Mouse (Mus musculus) urinary bladder, adult 2 months (tissue): ENCODE results near the gene 2310011J03Rik. TPM values are rescaled to one million over a fixed set of nuclear protein-coding genes. Genes with fewer than 3 reads are reported as not detected.
"Not testable (repeated sequence)": the region's sequence is repeated elsewhere in the genome, so short reads cannot be mapped to it uniquely, and the experiment has no call there.

Experiments
- DNase-seq: peaks from one replicate; pipeline ENCODE4 v3.0.0; 2022; ENCODE audit warnings: low spot score
- polyA plus RNA-seq: library from polyadenylated mRNA; depleted of rRNA; stranded (reverse); fragments of >200 nt; gene quantifications from 2 replicates; pipeline ENCODE4 v1.2.3, GENCODE M21; 2012; rRNA removed

The 2310011J03Rik gene
- polyA plus RNA-seq: 41.8 and 45.6 TPM in 2 replicates

DNA sequence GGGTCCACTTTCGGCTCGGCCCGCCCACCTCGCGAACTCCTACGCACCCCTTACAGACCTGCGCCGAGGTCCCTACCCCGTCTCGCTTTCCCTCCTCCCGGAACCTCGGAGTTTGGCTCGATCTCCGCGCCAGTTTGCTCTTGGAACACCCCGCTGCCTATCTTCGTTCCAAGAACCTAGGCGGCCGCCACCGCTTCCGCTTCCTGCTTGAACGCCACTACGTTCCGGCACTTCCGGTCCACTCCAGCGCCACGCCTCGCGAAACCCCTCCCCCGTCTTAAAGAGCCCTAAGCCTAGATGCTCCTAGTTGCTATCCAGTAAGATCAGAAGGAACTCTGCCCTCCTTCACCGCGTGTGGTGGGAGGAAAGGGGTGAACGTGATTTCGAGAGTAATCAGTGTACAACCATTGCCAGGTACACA is at the start of gene 2310011J03Rik:
Gene 2310011J03Rik (minus strand): TSS at position 198 of the 421 bp plus-strand sequence.
- DNase-seq: peak; percentile 73

- DNase-seq: no peak
These were observed 48.1 kb upstream of the 2310011J03Rik start for GRCm38 (mm10) chr10:80368392-80368791.

GRCm38 (mm10) chr10:80367954-80368353 is 47.6 kb upstream of the 2310011J03Rik start:
- DNase-seq: no peak

GRCm38 (mm10) chr10:80365736-80366135 is 45.4 kb upstream of the 2310011J03Rik start:
- no peak for DNase-seq

- DNase-seq: no peak
These were observed 43.4 kb upstream of the 2310011J03Rik start for GRCm38 (mm10) chr10:80363734-80364133.

DNA sequence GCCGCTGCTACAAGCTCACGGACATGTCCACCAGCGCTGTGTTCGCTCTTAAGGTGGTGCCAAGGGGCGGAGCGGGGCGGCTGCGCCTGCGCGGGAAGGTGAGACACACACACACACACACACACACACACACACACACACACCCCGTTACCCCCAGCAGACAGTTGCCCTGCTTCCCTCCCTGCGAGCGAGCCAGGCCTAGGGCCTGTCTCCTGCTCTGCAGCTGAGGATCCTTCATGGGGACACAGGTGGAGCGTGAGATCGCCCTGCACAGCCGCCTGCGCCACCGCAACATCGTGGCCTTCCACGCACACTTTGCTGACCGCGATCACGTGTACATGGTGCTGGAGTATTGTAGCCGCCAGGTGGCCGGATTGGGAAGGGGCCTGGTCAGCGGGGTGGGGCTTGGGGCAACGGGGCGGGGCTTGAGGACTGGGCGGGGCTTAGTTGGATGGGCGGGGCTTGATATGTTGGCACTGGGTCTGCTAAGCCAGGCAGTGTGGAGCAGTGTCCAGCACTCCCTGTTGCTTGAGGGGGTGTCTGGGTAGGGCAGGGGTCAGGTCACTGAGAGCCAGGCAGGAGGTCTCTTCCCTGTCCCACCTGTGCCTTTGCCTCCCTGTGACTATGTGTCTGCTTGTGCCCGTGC is 37.8 kb upstream of the 2310011J03Rik start:
- no peak for DNase-seq

DNA sequence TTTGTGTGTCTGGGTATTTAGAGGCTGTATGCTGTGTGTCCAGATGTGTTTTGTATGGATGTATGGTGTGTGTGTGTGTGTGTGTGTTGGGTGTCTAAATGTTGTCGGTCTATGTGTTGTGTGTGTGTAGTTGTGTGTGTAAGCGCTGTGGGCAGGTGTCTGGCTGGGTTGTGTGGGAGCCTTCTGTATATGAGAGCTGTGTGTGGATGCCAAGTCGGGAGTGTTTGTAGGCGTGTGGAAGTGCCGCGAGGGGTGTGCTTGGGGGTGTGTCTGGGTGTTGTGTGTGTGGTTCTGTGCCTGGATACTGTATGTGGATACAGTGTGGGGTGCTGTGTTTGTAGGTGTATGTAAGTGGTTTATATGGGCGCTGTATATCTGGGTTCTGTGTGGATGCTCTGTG is 37.0 kb upstream of the 2310011J03Rik start:
- no peak for DNase-seq

- DNase-seq: no peak
These were observed 36.4 kb upstream of the 2310011J03Rik start for GRCm38 (mm10) chr10:80356737-80357136.

GRCm38 (mm10) chr10:80356001-80356682 is 35.8 kb upstream of the 2310011J03Rik start, which contains the start of gene Plk5:
TSS of gene Plk5 (plus strand) at chr10:80356459.
- no peak for DNase-seq

DNA sequence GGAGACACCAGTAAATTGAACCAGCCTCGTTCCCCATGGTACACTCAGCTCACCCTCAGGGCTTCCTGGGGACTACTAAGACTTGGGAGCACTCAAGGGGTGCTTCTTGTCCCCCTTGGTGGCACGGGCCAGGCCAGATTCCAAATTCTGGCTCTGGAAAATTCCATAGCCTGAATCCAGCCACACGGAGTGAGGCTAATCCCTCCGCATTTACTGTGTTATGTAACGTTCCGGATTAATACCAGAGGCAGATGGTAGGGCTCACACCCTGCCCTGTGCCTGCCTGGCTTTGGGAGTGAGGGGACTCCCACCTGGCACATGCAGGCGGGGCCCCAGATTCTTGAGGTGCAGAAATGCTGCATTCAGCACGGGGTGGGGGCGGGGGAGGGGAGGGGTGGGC is 35.1 kb upstream of the 2310011J03Rik start:
- no peak for DNase-seq

DNA sequence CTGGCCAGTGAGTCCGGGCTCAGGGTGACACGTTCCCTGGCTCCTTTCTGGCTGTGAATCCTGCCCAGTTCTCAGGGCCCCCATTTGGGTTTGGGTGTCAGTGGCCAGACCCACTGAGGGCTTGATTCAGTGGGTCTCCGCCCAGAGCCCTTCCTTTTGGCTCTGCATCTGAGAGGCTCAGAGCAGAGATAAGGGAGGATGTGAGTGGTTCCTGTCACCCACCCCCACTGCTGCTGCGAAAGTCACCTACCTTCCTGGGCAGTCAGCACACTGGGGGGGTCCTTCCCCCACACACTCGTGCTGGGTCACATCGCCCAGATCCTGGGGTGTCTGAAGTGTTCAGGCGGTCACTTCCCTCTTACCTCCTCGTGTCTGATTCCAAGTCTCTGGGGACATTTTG is 32.4 kb upstream of the 2310011J03Rik start:
- no peak for DNase-seq

DNA sequence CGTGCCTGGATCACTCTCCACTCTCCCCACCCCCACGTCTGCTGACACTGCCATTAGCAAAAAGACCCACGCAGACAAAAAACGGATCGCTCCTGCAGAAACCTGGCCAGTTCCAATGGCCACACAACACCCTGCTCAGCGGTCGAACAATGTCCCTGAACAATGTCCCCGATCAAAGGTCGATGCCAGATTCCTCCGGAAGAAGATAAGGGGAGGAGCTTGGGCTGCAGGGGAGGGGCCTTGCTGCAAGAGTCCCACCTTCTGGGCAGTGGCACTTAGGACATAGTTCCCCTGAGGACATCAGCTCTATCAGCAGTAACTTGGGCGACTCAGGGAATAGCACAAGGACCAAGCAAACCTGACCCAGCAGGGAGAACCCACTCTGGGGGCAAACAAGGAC is 31.6 kb upstream of the 2310011J03Rik start:
- no peak for DNase-seq

DNA sequence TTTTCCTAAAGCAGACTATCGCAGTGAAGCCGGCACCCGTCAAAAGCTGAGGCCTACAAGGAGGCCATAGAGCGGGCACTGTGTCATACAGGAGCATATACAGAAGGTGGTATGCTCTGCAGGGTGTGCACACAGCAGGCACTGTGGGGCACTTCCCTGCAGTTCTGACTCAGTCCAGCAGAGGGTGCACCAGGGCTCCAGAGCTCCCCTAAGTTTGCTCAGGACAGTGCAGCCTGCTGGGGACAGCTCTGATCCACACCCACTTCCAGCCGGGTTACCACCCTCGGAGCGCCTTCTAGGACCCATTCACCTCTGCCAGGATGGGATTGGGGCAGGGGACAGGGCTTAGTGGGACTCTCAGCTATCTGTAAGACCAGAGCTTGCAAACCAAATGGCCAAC is 30.0 kb upstream of the 2310011J03Rik start:
- peak; percentile 85 for DNase-seq

DNA sequence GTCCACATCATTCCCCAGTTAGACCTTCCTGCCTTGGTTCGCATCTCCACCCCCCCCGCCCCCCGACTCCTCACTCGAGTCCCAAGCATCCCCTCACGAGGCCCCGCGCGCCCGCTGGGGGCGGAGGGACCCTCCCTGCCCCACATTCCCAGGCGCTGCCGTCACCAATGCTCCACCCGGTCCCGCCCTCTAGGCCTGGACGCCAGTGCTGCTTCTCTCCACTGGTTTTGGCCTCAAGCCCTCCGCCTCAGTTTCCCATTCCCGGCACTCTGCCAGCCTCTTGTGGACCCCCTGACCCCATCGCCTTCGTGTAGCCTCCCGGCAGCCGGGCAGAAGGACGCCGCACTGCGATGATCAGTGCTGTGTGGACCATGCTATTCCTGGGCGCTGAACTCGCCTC is 28.6 kb upstream of the 2310011J03Rik start:
- DNase-seq: no peak

DNA sequence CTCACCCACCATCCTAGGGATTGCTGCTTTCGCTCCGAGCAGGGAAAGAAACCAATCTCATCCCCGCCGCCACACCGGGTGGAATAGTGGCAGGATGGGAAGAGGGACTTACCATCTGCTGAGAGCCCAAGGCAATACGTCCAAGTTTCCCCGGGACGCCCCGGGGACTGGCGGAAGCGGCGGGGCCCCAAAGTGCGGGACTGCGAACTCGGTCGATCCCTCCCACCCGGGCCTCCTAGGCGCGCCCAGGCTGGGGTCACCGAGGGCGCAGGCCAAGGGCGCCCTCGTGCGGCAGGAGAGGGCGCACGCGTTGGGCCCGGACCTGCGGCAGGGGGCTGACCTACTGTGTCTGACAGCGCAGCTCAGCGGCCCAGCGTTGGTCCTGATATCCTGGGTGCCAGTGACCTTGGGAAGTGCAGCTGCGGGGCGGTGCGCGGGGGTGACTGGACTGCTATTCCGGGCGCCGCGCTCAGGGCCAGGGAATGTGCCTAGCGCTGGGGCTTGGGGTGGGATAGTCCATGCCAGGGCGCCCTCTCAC is 28.0 kb upstream of the 2310011J03Rik start, which contains the start of gene Adamtsl5:
Gene Adamtsl5 (minus strand): TSS at position 169 of the 538 bp plus-strand sequence.
- peak; percentile 72 for DNase-seq

GRCm38 (mm10) chr10:80347514-80347967 is 27.2 kb upstream of the 2310011J03Rik start:
- DNase-seq: no peak

DNA sequence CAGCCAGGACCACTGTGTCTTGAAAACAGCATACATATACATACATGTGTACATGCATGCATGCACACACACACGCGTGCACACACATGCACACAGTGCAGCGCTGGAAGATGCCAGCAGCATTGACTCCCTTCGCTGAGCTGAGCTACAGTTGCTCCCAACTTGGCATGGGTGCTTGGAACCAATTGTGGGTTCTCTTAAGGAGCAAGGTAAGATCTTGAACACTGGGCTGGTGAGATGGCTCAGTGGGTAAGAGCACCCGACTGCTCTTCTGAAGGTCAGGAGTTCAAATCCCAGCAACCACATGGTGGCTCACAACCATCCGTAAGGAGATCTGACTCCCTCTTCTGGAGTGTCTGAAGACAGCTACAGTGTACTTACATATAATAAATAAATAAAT is 25.6 kb upstream of the 2310011J03Rik start:
- DNase-seq: not testable (repeated sequence)

DNA sequence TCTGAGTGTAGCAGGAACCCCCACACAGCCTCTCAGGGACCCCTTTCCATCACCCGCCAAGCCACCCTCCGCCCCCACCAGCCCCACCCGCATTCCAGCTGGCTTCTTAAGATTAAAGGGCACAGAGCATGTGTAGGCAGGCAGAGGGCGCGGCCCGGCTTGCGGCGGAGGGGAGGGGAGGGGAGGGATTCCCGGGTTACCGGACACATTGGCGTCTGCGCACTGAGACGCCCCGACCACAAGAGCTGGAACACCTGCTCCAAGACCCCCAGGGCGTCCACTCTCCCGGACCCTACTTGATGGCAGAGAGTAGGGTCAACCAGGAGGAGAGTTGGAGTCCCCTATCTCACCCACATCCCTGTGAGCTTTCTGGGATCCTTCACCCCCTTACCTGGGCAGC is 24.8 kb upstream of the 2310011J03Rik start:
- DNase-seq: peak; percentile 53

DNA sequence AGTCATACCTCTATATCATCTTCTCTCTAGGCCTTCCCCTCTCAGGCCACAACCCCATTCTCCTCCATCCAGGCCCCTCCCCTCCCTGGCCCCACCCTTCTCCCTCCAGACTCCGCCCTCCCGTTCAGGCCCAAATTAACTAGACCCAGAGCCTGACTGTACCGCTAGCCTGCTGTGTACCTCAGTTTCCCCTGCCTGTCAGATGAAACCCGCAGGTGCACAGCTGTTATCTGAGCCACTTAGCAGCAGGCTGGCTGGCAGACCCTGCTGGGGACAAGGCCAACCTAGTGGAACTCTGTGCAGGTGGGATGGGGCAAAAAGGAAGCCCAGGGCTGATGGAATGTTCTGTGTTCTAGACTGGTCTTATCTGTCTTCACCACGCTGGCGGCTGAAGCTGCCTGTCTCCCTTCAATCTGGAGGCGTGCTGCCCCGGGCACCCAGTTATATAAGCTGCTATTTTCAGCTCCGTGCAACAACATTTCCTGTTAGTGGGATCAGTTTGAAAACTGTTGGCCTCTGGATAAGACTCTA is 23.9 kb upstream of the 2310011J03Rik start:
- no peak for DNase-seq

DNA sequence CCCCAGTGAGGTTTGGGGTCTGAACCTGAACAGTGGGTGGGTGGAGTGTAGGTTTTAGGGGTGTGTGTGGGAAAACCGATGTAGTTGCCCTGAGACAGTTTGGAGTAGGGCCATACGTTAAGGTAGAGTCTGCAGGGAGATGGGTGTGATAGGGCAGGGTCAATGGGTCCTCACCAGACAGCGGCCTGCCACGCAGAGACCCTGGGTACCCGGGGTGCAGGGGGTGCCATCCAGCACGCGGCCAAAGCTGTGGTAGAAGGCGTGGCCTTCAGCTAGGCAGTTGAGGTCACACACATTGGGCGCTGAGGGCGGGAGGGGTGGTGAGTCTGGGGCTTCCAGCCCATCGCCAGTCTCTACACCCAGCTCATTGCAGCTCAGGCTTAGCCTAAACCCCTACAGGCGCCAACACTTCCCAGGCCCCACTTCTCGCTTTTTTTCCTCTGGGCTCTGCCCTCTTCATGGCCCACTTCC is 23.1 kb upstream of the 2310011J03Rik start:
- DNase-seq: no peak

GRCm38 (mm10) chr10:80342749-80343424 is 22.6 kb upstream of the 2310011J03Rik start:
- DNase-seq: no peak

DNA sequence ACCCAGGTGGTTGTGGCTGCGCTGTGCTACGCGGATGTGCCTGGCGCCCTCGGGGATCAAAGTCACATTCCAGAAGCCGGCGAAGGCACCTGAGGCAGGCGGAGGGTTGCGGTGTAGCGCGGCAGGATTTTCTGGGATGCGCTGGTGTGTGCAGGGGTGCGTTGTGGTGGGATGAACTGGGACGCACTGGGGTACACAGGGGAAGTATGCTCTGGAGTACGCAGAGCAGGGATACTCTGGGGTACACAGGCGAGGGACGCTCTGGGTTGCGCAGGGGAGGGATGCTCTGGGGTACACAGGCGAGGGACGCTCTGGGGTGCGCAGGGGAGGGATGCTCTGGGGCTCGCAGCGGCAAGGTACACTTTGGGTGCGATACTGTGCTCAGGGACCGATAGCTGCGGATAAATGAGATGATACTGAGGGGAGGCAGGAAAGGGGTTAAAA is 22.0 kb upstream of the 2310011J03Rik start:
- no peak for DNase-seq
